Mouse (Mus musculus): ENCODE data around the gene Hipk4. TPM values are rescaled to one million over a fixed set of nuclear protein-coding genes. Genes with fewer than 3 reads are reported as not detected.
"Not testable (repeated sequence)": the region's sequence is repeated elsewhere in the genome, so short reads cannot be mapped to it uniquely, and the experiment has no call there.

The Hipk4 gene
- total RNA-seq, 2 experiments from 2014 or later = 0.07 to 0.08 TPM

GRCm38 (mm10) chr7:27493450-27493849 is 29.6 kb upstream of the Hipk4 start:
- intact Hi-C loops (cut with DNase I) = no loop called here
- DNase-seq = no peak

- DNase-seq; intact Hi-C loops (cut with DNase I): not testable (repeated sequence)
These were observed 28.3 kb upstream of the Hipk4 start for GRCm38 (mm10) chr7:27494659-27495367.

- intact Hi-C loops (cut with DNase I) = no loop called here
- DNase-seq = no peak
These were observed 24.0 kb upstream of the Hipk4 start, which contains the start of gene Prx for GRCm38 (mm10) chr7:27499036-27499435. TSS of gene Prx (plus strand) at chr7:27499324.

- intact Hi-C loops (cut with DNase I) = no loop called here
- peak in 1 of 2 experiments; percentile 46 for DNase-seq
These were observed 21.4 kb upstream of the Hipk4 start for GRCm38 (mm10) chr7:27501620-27502019.

GRCm38 (mm10) chr7:27506765-27507370 is 16.2 kb upstream of the Hipk4 start:
- DNase-seq = no peak
- intact Hi-C loops (cut with DNase I) = no loop called here

GRCm38 (mm10) chr7:27507711-27508647 is 15.1 kb upstream of the Hipk4 start:
- intact Hi-C loops (cut with DNase I) = no loop called here
- peak; percentile 97 for DNase-seq

GRCm38 (mm10) chr7:27508648-27509005 is 14.4 kb upstream of the Hipk4 start:
- peak in 1 of 2 experiments; percentile 31 for DNase-seq
- intact Hi-C loops (cut with DNase I) = no loop called here

- intact Hi-C loops (cut with DNase I) = loop anchor here (2.0 kb wide), 1 partner anchor 14 kb away; no protein-coding TSS in a partner anchor
- DNase-seq = no peak
These were observed 12.3 kb upstream of the Hipk4 start for GRCm38 (mm10) chr7:27510809-27511208.

GRCm38 (mm10) chr7:27514961-27515360 is 8.1 kb upstream of the Hipk4 start:
- intact Hi-C loops (cut with DNase I) = no loop called here
- DNase-seq = no peak

- DNase-seq = no peak
- intact Hi-C loops (cut with DNase I) = no loop called here
These were observed 4.8 kb upstream of the Hipk4 start for GRCm38 (mm10) chr7:27518314-27518713.

- no peak for DNase-seq
- intact Hi-C loops (cut with DNase I) = no loop called here
These were observed 3.0 kb upstream of the Hipk4 start for GRCm38 (mm10) chr7:27520104-27520503.

- DNase-seq = no peak
- intact Hi-C loops (cut with DNase I) = no loop called here
These were observed 2.5 kb upstream of the Hipk4 start for GRCm38 (mm10) chr7:27520599-27520998.

GRCm38 (mm10) chr7:27523805-27524204 is 738 bp downstream of the Hipk4 start:
- DNase-seq = no peak
- intact Hi-C loops (cut with DNase I) = loop anchor here (2.0 kb wide), 1 partner anchor 13 kb away; no protein-coding TSS in a partner anchor

- intact Hi-C loops (cut with DNase I) = loop anchor here (5.0 kb wide), 1 partner anchor 189 kb away; the partner anchor contains the start of gene Ltbp4
- peak; percentile 64 to 70 for DNase-seq
These were observed 3.2 kb downstream of the Hipk4 start for GRCm38 (mm10) chr7:27526039-27526827.

GRCm38 (mm10) chr7:27529070-27529469 is 6.0 kb downstream of the Hipk4 start:
- intact Hi-C loops (cut with DNase I) = loop anchor here (5.0 kb wide), 1 partner anchor 192 kb away; the partner anchor contains the start of gene Ltbp4
- DNase-seq = no peak

- intact Hi-C loops (cut with DNase I) = no loop called here
- DNase-seq = no peak
These were observed 7.9 kb downstream of the Hipk4 start for GRCm38 (mm10) chr7:27530937-27531336.

- intact Hi-C loops (cut with DNase I) = no loop called here
- DNase-seq = no peak
These were observed 8.6 kb downstream of the Hipk4 start for GRCm38 (mm10) chr7:27531707-27532106.

- DNase-seq = no peak
- intact Hi-C loops (cut with DNase I) = no loop called here
These were observed 9.5 kb downstream of the Hipk4 start for GRCm38 (mm10) chr7:27532480-27533050.

- no peak for DNase-seq
- intact Hi-C loops (cut with DNase I) = no loop called here
These were observed 12.3 kb downstream of the Hipk4 start for GRCm38 (mm10) chr7:27535386-27535785.

GRCm38 (mm10) chr7:27536618-27537017 is 13.6 kb downstream of the Hipk4 start:
- intact Hi-C loops (cut with DNase I) = no loop called here
- no peak for DNase-seq
